Mouse (Mus musculus) thymus, adult 2 months (tissue): ENCODE measurements around the gene Acss2.

Experiments
- CTCF ChIP-seq: fragments of 200-500 bp; IDR thresholded peaks from 2 replicates; pipeline ENCODE4 v1.5.1; 2012; ENCODE audit warnings: mild to moderate bottlenecking, control low read depth, low read length, moderate library complexity, borderline replicate concordance; ENCODE audit not compliant: control insufficient read depth, poor library complexity, insufficient read depth; ENCODE audit errors: extremely low read depth
- POLR2A ChIP-seq: fragments of 200-500 bp; IDR thresholded peaks from 2 replicates; pipeline ENCODE4 v1.6.1; 2012; ENCODE audit warnings: mild to moderate bottlenecking, low read length, control low read depth, moderate library complexity; ENCODE audit not compliant: control insufficient read depth, poor library complexity, insufficient read depth; ENCODE audit errors: extremely low read depth

- TF ChIP-seq CTCF (no peak), POLR2A (no peak)
These were observed 73.1 kb downstream of the Acss2 start for GRCm38 (mm10) chr2:155590876-155591275.
